Mouse (Mus musculus) layer of hippocampus, postnatal 36 days (tissue): ENCODE data around the gene Map2. TPM values are rescaled to one million over a fixed set of nuclear protein-coding genes. Genes with fewer than 3 reads are reported as not detected.

ENCODE experiments used
- DNase-seq, 2 experiments: peaks; one replicate each; pipeline ENCODE4 v3.0.0; 2022
- total RNA-seq, 2 experiments: library from RNA; stranded (reverse); gene quantifications; 2 replicates each; pipeline ENCODE4 v1.2.3; 2021

The Map2 gene
- total RNA-seq, 2 experiments from 2014 or later = 1,119 to 1,150 TPM

- DNase-seq = peak in 1 of 2 experiments; percentile 26
These were observed 145.5 kb downstream of the Map2 start for GRCm38 (mm10) chr1:66320378-66321135.

- DNase-seq = no peak
These were observed 146.0 kb downstream of the Map2 start for GRCm38 (mm10) chr1:66321136-66321502.

GRCm38 (mm10) chr1:66321631-66322142 is 146.6 kb downstream of the Map2 start:
- DNase-seq = peak; percentile 76 to 81

GRCm38 (mm10) chr1:66323461-66323860 is 148.4 kb downstream of the Map2 start:
- peak; percentile 31 to 34 for DNase-seq

GRCm38 (mm10) chr1:66324951-66325350 is 149.9 kb downstream of the Map2 start:
- no peak for DNase-seq

- no peak for DNase-seq
These were observed 153.9 kb downstream of the Map2 start for GRCm38 (mm10) chr1:66328996-66329395.

GRCm38 (mm10) chr1:66329534-66329933 is 154.5 kb downstream of the Map2 start:
- DNase-seq = no peak

- DNase-seq = no peak
These were observed 160.7 kb downstream of the Map2 start for GRCm38 (mm10) chr1:66335724-66336284.

- no peak for DNase-seq
These were observed 164.1 kb downstream of the Map2 start for GRCm38 (mm10) chr1:66339213-66339612.

- DNase-seq = no peak
These were observed 173.5 kb downstream of the Map2 start for GRCm38 (mm10) chr1:66348404-66349165.

- DNase-seq = no peak
These were observed 174.2 kb downstream of the Map2 start for GRCm38 (mm10) chr1:66349166-66349835.

- no peak for DNase-seq
These were observed 176.3 kb downstream of the Map2 start for GRCm38 (mm10) chr1:66351366-66351765.

- no peak for DNase-seq
These were observed 186.7 kb downstream of the Map2 start for GRCm38 (mm10) chr1:66361799-66362198.

- no peak for DNase-seq
These were observed 188.2 kb downstream of the Map2 start for GRCm38 (mm10) chr1:66363285-66363684.

- DNase-seq = no peak
These were observed 189.3 kb downstream of the Map2 start for GRCm38 (mm10) chr1:66364386-66364785.

GRCm38 (mm10) chr1:66365600-66365999 is 190.5 kb downstream of the Map2 start:
- DNase-seq = peak; percentile 42 to 48

GRCm38 (mm10) chr1:66369486-66369885 is 194.4 kb downstream of the Map2 start:
- no peak for DNase-seq

- DNase-seq = no peak
These were observed 196.3 kb downstream of the Map2 start for GRCm38 (mm10) chr1:66371371-66371770.

GRCm38 (mm10) chr1:66386321-66386720 is 211.2 kb downstream of the Map2 start:
- no peak for DNase-seq

GRCm38 (mm10) chr1:66386751-66387452 is 211.8 kb downstream of the Map2 start:
- peak; percentile 60 to 62 for DNase-seq

- peak; percentile 28 to 40 for DNase-seq
These were observed 213.5 kb downstream of the Map2 start for GRCm38 (mm10) chr1:66388561-66388960.
